Mouse (Mus musculus): ENCODE results near the gene Spg20. TPM values are rescaled to one million over a fixed set of nuclear protein-coding genes. Genes with fewer than 3 reads are reported as not detected.

The Spg20 gene
- polyA plus RNA-seq, 1 experiment, result 12.0 TPM

- TF ChIP-seq GATA1 (IDR thresholded peaks at IDR 0.05; ENCODE audit: low read length), result no peak
Observed at GRCm38 (mm10) chr3:55115989-55116388, 4.1 kb downstream of the Spg20 start.

GRCm38 (mm10) chr3:55119275-55119898, 7.5 kb downstream of the Spg20 start:
- TF ChIP-seq GATA1 (IDR thresholded peaks at IDR 0.05; ENCODE audit: low read length), result no peak

- TF ChIP-seq GATA1 (IDR thresholded peaks at IDR 0.05; ENCODE audit: low read length), result no peak
Observed at GRCm38 (mm10) chr3:55122336-55122870, 10.5 kb downstream of the Spg20 start.

GRCm38 (mm10) chr3:55123064-55123463, 11.2 kb downstream of the Spg20 start:
- TF ChIP-seq GATA1 (IDR thresholded peaks at IDR 0.05; ENCODE audit: low read length), result no peak

GRCm38 (mm10) chr3:55129181-55129692, 17.3 kb downstream of the Spg20 start:
- TF ChIP-seq GATA1 (IDR thresholded peaks at IDR 0.05; ENCODE audit: low read length), result no peak

- no peak for TF ChIP-seq GATA1 (IDR thresholded peaks at IDR 0.05; ENCODE audit: low read length)
Observed at GRCm38 (mm10) chr3:55131576-55132233, 19.8 kb downstream of the Spg20 start.

- TF ChIP-seq GATA1 (IDR thresholded peaks at IDR 0.05; ENCODE audit: low read length), result no peak
Observed at GRCm38 (mm10) chr3:55137039-55137438, 25.1 kb downstream of the Spg20 start, which contains the start of gene Ccdc169. Ccdc169 (plus strand) TSS chr3:55137339.

GRCm38 (mm10) chr3:55139837-55140236, 27.9 kb downstream of the Spg20 start:
- no peak for TF ChIP-seq GATA1 (IDR thresholded peaks at IDR 0.05; ENCODE audit: low read length)

GRCm38 (mm10) chr3:55141401-55141800, 29.5 kb downstream of the Spg20 start:
- TF ChIP-seq GATA1 (IDR thresholded peaks at IDR 0.05; ENCODE audit: low read length), result no peak

- no peak for TF ChIP-seq GATA1 (IDR thresholded peaks at IDR 0.05; ENCODE audit: low read length)
Observed at GRCm38 (mm10) chr3:55144916-55145315, 33.0 kb downstream of the Spg20 start.

GRCm38 (mm10) chr3:55146441-55146840, 34.5 kb downstream of the Spg20 start:
- TF ChIP-seq GATA1 (IDR thresholded peaks at IDR 0.05; ENCODE audit: low read length), result no peak

- no peak for TF ChIP-seq GATA1 (IDR thresholded peaks at IDR 0.05; ENCODE audit: low read length)
Observed at GRCm38 (mm10) chr3:55147156-55147555, 35.2 kb downstream of the Spg20 start.

- TF ChIP-seq GATA1 (IDR thresholded peaks at IDR 0.05; ENCODE audit: low read length), result no peak
Observed at GRCm38 (mm10) chr3:55148091-55148490, 36.2 kb downstream of the Spg20 start.

GRCm38 (mm10) chr3:55151656-55152433, 39.9 kb downstream of the Spg20 start:
- no peak for TF ChIP-seq GATA1 (IDR thresholded peaks at IDR 0.05; ENCODE audit: low read length)

GRCm38 (mm10) chr3:55152673-55153334, 40.9 kb downstream of the Spg20 start:
- no peak for TF ChIP-seq GATA1 (IDR thresholded peaks at IDR 0.05; ENCODE audit: low read length)

Data from G1E-ER4 (cell line).